Mouse (Mus musculus): ENCODE measurements around the gene Naaladl1. TPM values are rescaled to one million over a fixed set of nuclear protein-coding genes. Genes with fewer than 3 reads are reported as not detected.

Gene Naaladl1
- polyA plus RNA-seq (2012) = 0.26 and 0.35 TPM in 2 replicates

DNA sequence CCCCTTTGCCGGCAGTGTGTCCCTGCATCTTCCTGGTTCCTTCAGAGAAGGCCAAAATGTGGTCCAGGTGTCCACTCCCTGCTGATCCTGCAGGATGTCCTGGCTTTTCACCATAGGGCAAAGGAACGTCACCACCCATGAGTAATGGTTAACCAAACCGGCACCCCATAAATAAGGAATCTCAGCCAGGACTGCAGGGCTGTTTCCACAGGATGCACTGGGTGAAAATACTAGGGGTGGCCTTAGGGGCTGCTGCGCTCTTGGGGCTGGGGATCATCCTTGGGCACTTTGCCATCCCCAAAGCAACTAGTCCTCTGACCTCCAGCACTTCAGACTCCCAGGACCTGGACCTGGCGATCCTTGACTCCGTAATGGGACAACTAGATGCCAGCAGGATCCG, at the start of gene Naaladl1:
Gene Naaladl1 (plus strand): TSS at position 197 of the 400 bp plus-strand sequence.
- Histone ChIP-seq H3K36me3 (ENCODE audit: control insufficient read depth) (peaks cover 13% of the 10 kb centered on the region), H3K4me1 (ENCODE audit: control insufficient read depth) (peaks cover 42% of the 10 kb centered on the region)

DNA sequence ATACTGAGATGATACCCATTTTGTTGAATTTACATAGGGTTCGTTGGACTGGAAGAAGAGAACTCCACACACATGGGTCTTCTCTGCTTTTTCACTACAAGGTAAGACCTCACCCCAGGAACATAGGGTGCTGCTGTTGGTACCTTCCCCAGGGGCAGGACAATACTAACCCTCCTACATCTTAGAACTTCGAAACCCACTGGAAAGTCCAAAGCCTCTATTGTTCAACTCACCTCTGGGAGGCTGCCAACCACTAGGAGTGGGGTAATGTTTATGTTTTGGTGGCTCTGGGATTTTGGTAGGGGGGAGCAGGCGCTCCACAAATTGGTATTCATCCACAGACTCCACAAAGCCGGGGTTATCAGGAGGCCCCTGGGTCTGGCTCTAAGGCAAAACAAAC, 48.9 kb upstream of the Naaladl1 start:
- peak overlapping the region; percentile 100 for H3K4me3 ChIP-seq (replicated peaks)
- H3K4me1 ChIP-seq (ENCODE audit: control insufficient read depth) = peaks cover 48% of the 10 kb centered on the region
- no peaks in the 10 kb centered on the region for H3K9me3 ChIP-seq (ENCODE audit: control insufficient read depth, low read length)
- no peak for TF ChIP-seq TAL1 (IDR thresholded peaks at IDR 0.05; ENCODE audit: low read length)
- no peak for TF ChIP-seq GATA1 (IDR thresholded peaks at IDR 0.05; ENCODE audit: low read length)
- peaks cover 66% of the 10 kb centered on the region for H3K36me3 ChIP-seq (ENCODE audit: control insufficient read depth)
- H3K27me3 ChIP-seq (ENCODE audit: control insufficient read depth) = no peaks in the 10 kb centered on the region

More for the DNA sequence above, at the start of gene Naaladl1:
- Histone ChIP-seq H3K4me3 (replicated peaks) (no peak within 1 kb of the TSS), H3K9me3 (ENCODE audit: control insufficient read depth, low read length) (no peaks in the 10 kb centered on the region), H3K27me3 (ENCODE audit: control insufficient read depth) (no peaks in the 10 kb centered on the region)
- TF ChIP-seq TAL1 (IDR thresholded peaks at IDR 0.05; ENCODE audit: low read length) = no peak

DNA sequence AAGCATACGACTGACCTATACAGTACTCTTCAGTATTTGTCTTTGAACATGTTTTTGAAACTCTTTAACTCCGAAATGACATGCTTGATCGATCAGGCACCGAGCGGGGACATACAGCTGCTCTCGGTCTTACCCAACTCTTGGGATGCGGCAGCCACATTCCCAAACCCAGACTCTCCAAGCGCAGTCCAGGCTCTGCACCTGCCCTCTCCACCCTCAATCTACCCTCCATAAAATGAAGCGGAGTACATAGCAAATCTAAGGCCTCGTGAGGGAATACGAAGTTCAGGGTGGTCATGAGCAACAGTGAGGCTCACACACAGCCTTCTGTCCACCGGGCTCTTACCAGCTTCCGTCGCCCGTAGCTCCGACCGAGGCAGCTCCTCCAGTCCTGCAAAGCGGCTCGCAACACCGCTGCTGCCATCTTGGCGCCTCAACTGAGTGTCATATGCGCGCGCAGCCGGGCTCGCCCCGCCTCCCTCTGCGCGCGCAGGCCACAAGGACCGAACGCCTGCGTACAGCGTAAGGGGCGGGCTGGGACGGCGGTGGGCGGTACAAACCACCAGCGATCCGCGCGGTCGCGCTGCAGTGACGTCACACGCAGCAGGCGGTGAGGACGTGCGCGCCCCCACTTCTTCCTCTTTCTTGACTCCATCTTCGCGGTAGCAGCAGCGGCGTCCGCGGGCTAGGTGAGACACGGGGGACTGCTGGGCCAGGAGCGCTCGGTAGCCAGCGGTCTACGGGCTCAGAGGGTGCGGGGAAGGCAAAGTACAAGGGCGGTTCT, 48.1 kb upstream of the Naaladl1 start, which contains the start of the genes Mrpl49 and Fau:
Gene Mrpl49 (minus strand): TSS at position 473 of the 784 bp plus-strand sequence.
Gene Fau (plus strand): TSS at position 532 of the 784 bp plus-strand sequence.
- Histone ChIP-seq H3K9me3 (ENCODE audit: control insufficient read depth, low read length) (no peaks in the 10 kb centered on the region), H3K36me3 (ENCODE audit: control insufficient read depth) (peaks cover 62% of the 10 kb centered on the region), H3K4me1 (ENCODE audit: control insufficient read depth) (peaks cover 56% of the 10 kb centered on the region), H3K4me3 (replicated peaks) (peak within 1 kb of the TSS; percentile 100), H3K27me3 (ENCODE audit: control insufficient read depth) (no peaks in the 10 kb centered on the region)
- TF ChIP-seq GATA1 (IDR thresholded peaks at IDR 0.05; ENCODE audit: low read length) (no peak), TAL1 (IDR thresholded peaks at IDR 0.05; ENCODE audit: low read length) (no peak)

- Histone ChIP-seq H3K9me3 (ENCODE audit: control insufficient read depth, low read length) (no peaks in the 10 kb centered on the region), H3K36me3 (ENCODE audit: control insufficient read depth) (peaks cover 60% of the 10 kb centered on the region), H3K27me3 (ENCODE audit: control insufficient read depth) (no peaks in the 10 kb centered on the region), H3K4me1 (ENCODE audit: control insufficient read depth) (peaks cover 61% of the 10 kb centered on the region), H3K4me3 (replicated peaks) (peak overlapping the region; percentile 100)
- TF ChIP-seq TAL1 (IDR thresholded peaks at IDR 0.05; ENCODE audit: low read length) = no peak
- TF ChIP-seq GATA1 (IDR thresholded peaks at IDR 0.05; ENCODE audit: low read length) = no peak
Measured at GRCm38 (mm10) chr19:6058513-6058912, 47.1 kb upstream of the Naaladl1 start.

DNA sequence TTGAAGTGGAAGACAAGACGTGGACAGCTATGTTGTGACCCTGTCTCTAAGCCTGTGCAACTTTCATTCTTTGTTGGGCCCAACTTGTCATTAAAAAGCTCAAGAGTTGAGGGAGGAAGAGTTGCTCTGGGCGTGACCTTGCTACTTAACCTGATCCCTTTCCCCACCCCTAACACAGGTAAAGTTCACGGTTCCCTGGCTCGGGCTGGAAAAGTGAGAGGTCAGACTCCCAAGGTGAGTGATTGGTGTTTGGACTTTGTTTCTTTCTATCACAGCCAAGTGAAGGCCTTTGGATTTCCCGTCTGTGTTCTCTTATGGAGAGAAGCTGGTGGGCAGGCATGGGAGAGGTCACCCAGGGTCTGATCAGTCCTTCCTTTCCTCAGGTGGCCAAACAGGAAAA, 46.6 kb upstream of the Naaladl1 start:
- Histone ChIP-seq H3K36me3 (ENCODE audit: control insufficient read depth) (peaks cover 60% of the 10 kb centered on the region), H3K9me3 (ENCODE audit: control insufficient read depth, low read length) (no peaks in the 10 kb centered on the region), H3K27me3 (ENCODE audit: control insufficient read depth) (no peaks in the 10 kb centered on the region), H3K4me1 (ENCODE audit: control insufficient read depth) (peaks cover 64% of the 10 kb centered on the region), H3K4me3 (replicated peaks) (peak overlapping the region; percentile 100)
- TF ChIP-seq TAL1 (IDR thresholded peaks at IDR 0.05; ENCODE audit: low read length) = no peak
- TF ChIP-seq GATA1 (IDR thresholded peaks at IDR 0.05; ENCODE audit: low read length) = no peak

GRCm38 (mm10) chr19:6061021-6061533, 44.5 kb upstream of the Naaladl1 start, which contains the start of gene Znhit2:
TSS of gene Znhit2 (plus strand) at chr19:6061192.
- peaks cover 42% of the 10 kb centered on the region for H3K36me3 ChIP-seq (ENCODE audit: control insufficient read depth)
- no peaks in the 10 kb centered on the region for H3K27me3 ChIP-seq (ENCODE audit: control insufficient read depth)
- peak within 1 kb of the TSS; percentile 70 for H3K4me3 ChIP-seq (replicated peaks)
- peak; percentile 81 for TF ChIP-seq GATA1 (IDR thresholded peaks at IDR 0.05; ENCODE audit: low read length)
- TF ChIP-seq TAL1 (IDR thresholded peaks at IDR 0.05; ENCODE audit: low read length) = no peak
- no peaks in the 10 kb centered on the region for H3K9me3 ChIP-seq (ENCODE audit: control insufficient read depth, low read length)
- H3K4me1 ChIP-seq (ENCODE audit: control insufficient read depth) = peaks cover 56% of the 10 kb centered on the region

- H3K9me3 ChIP-seq (ENCODE audit: control insufficient read depth, low read length) = no peaks in the 10 kb centered on the region
- H3K4me1 ChIP-seq (ENCODE audit: control insufficient read depth) = peaks cover 56% of the 10 kb centered on the region
- H3K27me3 ChIP-seq (ENCODE audit: control insufficient read depth) = no peaks in the 10 kb centered on the region
- TF ChIP-seq GATA1 (IDR thresholded peaks at IDR 0.05; ENCODE audit: low read length) (no peak), TAL1 (IDR thresholded peaks at IDR 0.05; ENCODE audit: low read length) (no peak)
- H3K4me3 ChIP-seq (replicated peaks) = peak overlapping the region; percentile 70
- peaks cover 35% of the 10 kb centered on the region for H3K36me3 ChIP-seq (ENCODE audit: control insufficient read depth)
Measured at GRCm38 (mm10) chr19:6061641-6062302, 43.8 kb upstream of the Naaladl1 start.

DNA sequence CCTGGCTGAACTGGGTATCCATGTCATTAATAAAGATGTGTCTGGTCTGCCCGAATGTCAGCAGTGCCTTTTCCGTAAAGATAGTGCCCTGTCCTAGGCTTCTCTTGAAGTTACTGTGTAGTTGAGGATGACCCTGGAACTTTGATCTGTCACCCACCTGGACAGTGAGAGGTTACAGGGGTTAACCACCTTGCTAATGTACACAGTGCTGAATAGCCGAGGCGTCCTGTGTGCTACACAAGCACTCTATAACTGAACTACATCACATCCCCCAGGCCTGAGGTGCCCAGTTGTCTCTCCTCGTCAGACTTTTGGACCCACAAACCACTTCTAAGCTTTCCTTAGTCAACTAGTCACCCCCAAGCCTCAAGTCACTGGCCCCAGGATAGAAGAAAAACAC, 43.2 kb upstream of the Naaladl1 start:
- no peaks in the 10 kb centered on the region for H3K9me3 ChIP-seq (ENCODE audit: control insufficient read depth, low read length)
- TF ChIP-seq GATA1 (IDR thresholded peaks at IDR 0.05; ENCODE audit: low read length) = no peak
- no peak for TF ChIP-seq TAL1 (IDR thresholded peaks at IDR 0.05; ENCODE audit: low read length)
- H3K36me3 ChIP-seq (ENCODE audit: control insufficient read depth) = peaks cover 35% of the 10 kb centered on the region
- no peaks in the 10 kb centered on the region for H3K27me3 ChIP-seq (ENCODE audit: control insufficient read depth)
- H3K4me3 ChIP-seq (replicated peaks) = peak overlapping the region; percentile 70
- H3K4me1 ChIP-seq (ENCODE audit: control insufficient read depth) = peaks cover 58% of the 10 kb centered on the region

DNA sequence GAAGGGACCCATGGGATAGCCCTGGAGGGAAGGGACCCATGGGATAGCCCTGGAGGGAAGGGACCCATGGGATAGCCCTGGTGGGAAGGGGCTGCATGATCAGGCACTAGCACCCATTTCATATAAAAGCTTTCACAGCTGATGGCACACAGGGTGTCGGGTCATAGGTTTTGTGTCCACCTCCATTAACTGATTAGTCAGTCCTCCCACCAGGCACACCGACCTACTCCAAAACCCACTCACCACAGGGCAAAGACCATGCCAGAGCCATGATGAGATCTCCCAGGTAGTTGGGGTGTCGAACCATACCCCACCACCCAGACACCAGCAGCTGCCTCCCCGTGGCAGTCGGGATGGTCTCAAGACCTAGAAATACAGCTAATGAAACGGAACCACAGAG, 42.5 kb upstream of the Naaladl1 start:
- peaks cover 65% of the 10 kb centered on the region for H3K4me1 ChIP-seq (ENCODE audit: control insufficient read depth)
- TF ChIP-seq TAL1 (IDR thresholded peaks at IDR 0.05; ENCODE audit: low read length) = no peak
- TF ChIP-seq GATA1 (IDR thresholded peaks at IDR 0.05; ENCODE audit: low read length) = no peak
- no peaks in the 10 kb centered on the region for H3K9me3 ChIP-seq (ENCODE audit: control insufficient read depth, low read length)
- peaks cover 34% of the 10 kb centered on the region for H3K36me3 ChIP-seq (ENCODE audit: control insufficient read depth)
- H3K4me3 ChIP-seq (replicated peaks) = peak overlapping the region; percentile 70
- no peaks in the 10 kb centered on the region for H3K27me3 ChIP-seq (ENCODE audit: control insufficient read depth)
